Mouse (Mus musculus): ENCODE results near the gene Snrnp35. TPM values are rescaled to one million over a fixed set of nuclear protein-coding genes. Genes with fewer than 3 reads are reported as not detected.

Snrnp35 gene
- polyA plus RNA-seq, 1 experiment = 4.6 TPM

DNA sequence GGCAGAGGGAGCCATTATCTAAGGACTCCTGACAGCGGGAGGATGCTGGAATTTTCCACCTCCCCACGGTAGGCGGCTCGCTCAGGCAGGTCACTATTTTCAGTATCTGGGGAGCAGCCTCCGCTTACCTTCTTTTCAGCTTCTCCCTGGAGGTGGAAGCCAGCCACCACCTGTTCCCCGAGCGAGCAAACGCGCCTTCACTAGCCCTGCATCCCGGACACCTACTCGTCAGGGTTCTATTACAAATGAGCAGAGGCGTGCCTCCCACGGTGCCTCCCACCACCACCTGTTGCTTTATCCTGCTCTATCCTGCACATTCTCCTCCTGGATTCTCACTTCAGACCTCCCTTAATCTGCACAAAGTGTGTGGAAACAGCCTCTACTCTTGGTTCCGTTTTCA, 20.8 kb downstream of the Snrnp35 start:
- DNase-seq = no peak
- TF ChIP-seq POLR2A (IDR thresholded peaks at IDR 0.05; ENCODE audit: control insufficient read depth, extremely low read depth, insufficient read depth, low read length, poor library complexity) (no peak), CTCF (IDR thresholded peaks at IDR 0.05; ENCODE audit: borderline replicate concordance, control insufficient read depth, extremely low read depth, insufficient read depth, low read length, poor library complexity) (no peak)

DNA sequence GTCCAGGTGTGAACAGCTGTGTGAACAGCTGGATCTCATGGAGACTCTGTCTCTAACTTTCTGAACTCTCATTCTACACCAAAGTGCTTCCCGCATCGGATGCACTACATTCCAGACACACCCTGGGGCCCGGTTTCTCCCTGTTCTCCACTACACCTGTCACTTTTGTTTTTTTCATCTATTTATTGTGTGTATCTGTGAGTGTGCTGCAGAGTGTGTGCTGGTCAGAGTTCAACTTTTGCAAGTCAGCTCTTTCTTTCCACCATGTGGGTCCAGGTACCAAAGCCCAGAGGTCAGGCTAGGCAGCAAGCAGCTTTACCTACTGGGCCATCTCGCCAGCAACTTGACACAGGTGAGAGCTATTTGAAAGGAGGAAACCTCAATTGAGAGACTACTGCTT, 22.3 kb downstream of the Snrnp35 start:
- Histone ChIP-seq H3K27ac (ENCODE audit: control insufficient read depth, insufficient read depth, low read length) (no peak overlapping the region), H3K4me1 (replicated peaks; ENCODE audit: control insufficient read depth, insufficient read depth, low read length) (no peaks in the 10 kb centered on the region), H3K4me3 (ENCODE audit: control insufficient read depth, insufficient read depth, low read length) (no peak overlapping the region), H3K27me3 (ENCODE audit: control insufficient read depth, insufficient read depth, low read length) (no peaks in the 10 kb centered on the region), H3K36me3 (ENCODE audit: control insufficient read depth, insufficient read depth, low read length) (no peaks in the 10 kb centered on the region)
- DNase-seq = no peak
- TF ChIP-seq CTCF (IDR thresholded peaks at IDR 0.05; ENCODE audit: borderline replicate concordance, control insufficient read depth, extremely low read depth, insufficient read depth, low read length, poor library complexity) = no peak
- 98% methylated on average over 4 of the region's 4 CpGs for WGBS

More for the DNA sequence above, 20.8 kb downstream of the Snrnp35 start:
- H3K27ac ChIP-seq (ENCODE audit: control insufficient read depth, insufficient read depth, low read length) = no peak overlapping the region
- H3K27me3 ChIP-seq (ENCODE audit: control insufficient read depth, insufficient read depth, low read length) = no peaks in the 10 kb centered on the region
- no peaks in the 10 kb centered on the region for H3K36me3 ChIP-seq (ENCODE audit: control insufficient read depth, insufficient read depth, low read length)
- WGBS = 96% methylated on average over 14 of the region's 14 CpGs
- no peak overlapping the region for H3K4me3 ChIP-seq (ENCODE audit: control insufficient read depth, insufficient read depth, low read length)
- no peaks in the 10 kb centered on the region for H3K4me1 ChIP-seq (replicated peaks; ENCODE audit: control insufficient read depth, insufficient read depth, low read length)

DNA sequence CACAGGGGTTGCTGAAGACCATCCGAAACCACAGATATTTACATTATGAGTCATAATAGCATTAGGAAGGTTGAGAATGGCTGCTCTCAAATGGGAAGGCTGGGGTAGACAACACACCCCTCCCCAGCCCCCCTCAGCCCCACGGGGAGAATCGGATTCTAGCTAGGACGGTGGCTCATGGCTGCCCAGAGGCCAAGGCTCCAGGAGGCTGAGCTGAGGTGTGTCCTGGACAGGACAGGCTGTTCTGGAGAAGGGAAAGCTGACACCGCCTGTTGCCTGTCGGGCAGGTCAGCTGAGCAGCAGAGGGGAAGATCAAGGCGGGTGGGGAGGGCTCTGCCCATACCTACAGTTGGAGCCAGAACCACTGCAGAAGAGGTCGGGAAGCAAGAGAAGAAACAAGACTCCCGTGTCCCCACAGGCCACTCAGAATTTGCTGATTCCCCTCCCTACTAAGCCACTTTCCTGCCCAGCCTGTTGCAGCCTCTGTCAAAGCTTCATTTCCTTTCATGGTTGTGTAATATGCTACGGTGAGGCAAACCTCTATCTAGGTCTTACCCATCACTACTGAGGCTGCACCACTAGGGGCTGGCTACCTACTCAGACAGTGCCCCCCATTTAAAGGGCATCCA, 23.9 kb downstream of the Snrnp35 start:
- no peaks in the 10 kb centered on the region for H3K36me3 ChIP-seq (ENCODE audit: control insufficient read depth, insufficient read depth, low read length)
- no peak overlapping the region for H3K27ac ChIP-seq (ENCODE audit: control insufficient read depth, insufficient read depth, low read length)
- DNase-seq = no peak
- no peaks in the 10 kb centered on the region for H3K27me3 ChIP-seq (ENCODE audit: control insufficient read depth, insufficient read depth, low read length)
- no peak overlapping the region for H3K4me3 ChIP-seq (ENCODE audit: control insufficient read depth, insufficient read depth, low read length)
- 75% methylated on average over 10 of the region's 10 CpGs for WGBS
- TF ChIP-seq CTCF (IDR thresholded peaks at IDR 0.05; ENCODE audit: borderline replicate concordance, control insufficient read depth, extremely low read depth, insufficient read depth, low read length, poor library complexity) = no peak
- TF ChIP-seq POLR2A (IDR thresholded peaks at IDR 0.05; ENCODE audit: control insufficient read depth, extremely low read depth, insufficient read depth, low read length, poor library complexity) = no peak
- H3K4me1 ChIP-seq (replicated peaks; ENCODE audit: control insufficient read depth, insufficient read depth, low read length) = no peaks in the 10 kb centered on the region

DNA sequence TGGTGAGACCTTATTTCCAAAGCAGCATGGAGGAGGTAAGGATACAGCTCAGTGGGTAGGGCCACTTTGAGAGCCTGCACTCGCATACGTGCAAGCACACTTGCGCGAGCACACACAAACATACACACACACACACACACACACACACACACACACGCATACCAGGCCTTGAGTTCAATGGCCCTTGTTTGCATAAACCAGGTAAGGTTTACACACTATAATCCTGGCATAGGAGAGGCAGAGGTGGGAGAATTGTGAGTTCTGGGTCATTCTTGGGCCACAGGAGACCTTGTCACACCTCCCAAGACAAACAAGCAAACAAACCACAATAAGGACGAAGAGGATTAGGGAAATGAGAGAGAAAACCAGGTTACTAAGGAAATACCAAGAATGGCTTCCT, 26.3 kb downstream of the Snrnp35 start:
- no peak for DNase-seq
- Histone ChIP-seq H3K27ac (ENCODE audit: control insufficient read depth, insufficient read depth, low read length) (no peak overlapping the region), H3K36me3 (ENCODE audit: control insufficient read depth, insufficient read depth, low read length) (no peaks in the 10 kb centered on the region), H3K4me1 (replicated peaks; ENCODE audit: control insufficient read depth, insufficient read depth, low read length) (no peaks in the 10 kb centered on the region), H3K4me3 (ENCODE audit: control insufficient read depth, insufficient read depth, low read length) (no peak overlapping the region), H3K27me3 (ENCODE audit: control insufficient read depth, insufficient read depth, low read length) (no peaks in the 10 kb centered on the region)
- 96% methylated on average over 6 of the region's 6 CpGs for WGBS
- TF ChIP-seq POLR2A (IDR thresholded peaks at IDR 0.05; ENCODE audit: control insufficient read depth, extremely low read depth, insufficient read depth, low read length, poor library complexity) (no peak), CTCF (IDR thresholded peaks at IDR 0.05; ENCODE audit: borderline replicate concordance, control insufficient read depth, extremely low read depth, insufficient read depth, low read length, poor library complexity) (no peak)

DNA sequence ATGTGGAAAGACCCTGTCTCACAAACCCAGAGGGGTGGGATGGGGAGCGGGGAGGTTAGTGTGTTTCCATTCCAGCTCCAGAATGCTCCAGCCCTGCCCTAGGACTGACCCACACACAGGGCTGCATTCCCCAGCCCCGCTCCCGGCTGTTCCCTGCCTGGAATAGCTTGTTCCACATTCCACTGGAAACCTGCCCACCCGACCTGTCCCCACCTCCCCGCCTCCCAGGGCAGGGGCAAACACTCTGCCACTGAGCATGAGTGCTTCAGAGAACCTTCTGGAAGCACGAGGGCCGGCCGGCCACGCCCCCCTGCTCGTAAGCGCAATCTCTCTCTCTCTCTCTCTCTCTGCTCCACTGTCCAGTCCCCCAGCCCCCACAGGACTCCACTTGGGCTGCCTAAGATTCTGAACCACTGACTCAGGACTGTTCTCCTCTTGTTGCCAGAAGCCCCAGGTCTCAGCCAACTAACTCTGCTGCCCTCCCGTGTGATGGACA, 26.9 kb downstream of the Snrnp35 start:
- TF ChIP-seq CTCF (IDR thresholded peaks at IDR 0.05; ENCODE audit: borderline replicate concordance, control insufficient read depth, extremely low read depth, insufficient read depth, low read length, poor library complexity) = no peak
- no peak for TF ChIP-seq POLR2A (IDR thresholded peaks at IDR 0.05; ENCODE audit: control insufficient read depth, extremely low read depth, insufficient read depth, low read length, poor library complexity)
- WGBS = 92% methylated on average over 12 of the region's 12 CpGs
- no peak overlapping the region for H3K27ac ChIP-seq (ENCODE audit: control insufficient read depth, insufficient read depth, low read length)

DNA sequence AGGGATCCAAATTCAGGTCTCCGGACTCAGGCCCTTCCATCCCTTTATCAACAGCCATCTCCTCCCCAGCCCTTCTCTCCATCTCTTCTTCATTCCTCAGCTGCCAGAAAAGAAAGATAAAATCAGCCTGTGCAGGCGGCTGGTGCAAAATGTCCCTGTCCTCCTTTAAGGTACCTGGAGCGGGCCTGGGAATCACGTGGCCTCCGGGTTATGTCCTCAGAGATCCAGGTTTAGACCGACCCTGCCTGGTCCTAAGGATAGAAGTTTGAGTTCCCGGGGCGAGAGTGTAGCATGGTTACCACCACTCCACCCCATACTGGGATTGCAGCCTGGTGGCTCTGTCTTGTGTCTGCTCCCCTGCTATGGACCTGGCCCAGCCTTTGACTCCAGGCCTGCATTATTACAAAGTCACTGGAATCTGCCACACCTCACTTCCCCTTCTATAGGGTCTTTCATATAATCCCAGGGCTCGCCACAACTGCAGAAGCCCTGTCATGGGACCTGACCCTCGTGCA, 27.7 kb downstream of the Snrnp35 start:
- Histone ChIP-seq H3K27ac (ENCODE audit: control insufficient read depth, insufficient read depth, low read length) (no peak overlapping the region), H3K27me3 (ENCODE audit: control insufficient read depth, insufficient read depth, low read length) (no peaks in the 10 kb centered on the region), H3K4me1 (replicated peaks; ENCODE audit: control insufficient read depth, insufficient read depth, low read length) (no peaks in the 10 kb centered on the region), H3K4me3 (ENCODE audit: control insufficient read depth, insufficient read depth, low read length) (no peak overlapping the region), H3K36me3 (ENCODE audit: control insufficient read depth, insufficient read depth, low read length) (no peaks in the 10 kb centered on the region)
- 95% methylated on average over 10 of the region's 10 CpGs for WGBS
- DNase-seq = no peak
- no peak for TF ChIP-seq POLR2A (IDR thresholded peaks at IDR 0.05; ENCODE audit: control insufficient read depth, extremely low read depth, insufficient read depth, low read length, poor library complexity)

More for the DNA sequence above, 26.9 kb downstream of the Snrnp35 start:
- no peaks in the 10 kb centered on the region for H3K27me3 ChIP-seq (ENCODE audit: control insufficient read depth, insufficient read depth, low read length)
- no peaks in the 10 kb centered on the region for H3K36me3 ChIP-seq (ENCODE audit: control insufficient read depth, insufficient read depth, low read length)
- no peak for DNase-seq
- H3K4me1 ChIP-seq (replicated peaks; ENCODE audit: control insufficient read depth, insufficient read depth, low read length) = no peaks in the 10 kb centered on the region
- H3K4me3 ChIP-seq (ENCODE audit: control insufficient read depth, insufficient read depth, low read length) = no peak overlapping the region

DNA sequence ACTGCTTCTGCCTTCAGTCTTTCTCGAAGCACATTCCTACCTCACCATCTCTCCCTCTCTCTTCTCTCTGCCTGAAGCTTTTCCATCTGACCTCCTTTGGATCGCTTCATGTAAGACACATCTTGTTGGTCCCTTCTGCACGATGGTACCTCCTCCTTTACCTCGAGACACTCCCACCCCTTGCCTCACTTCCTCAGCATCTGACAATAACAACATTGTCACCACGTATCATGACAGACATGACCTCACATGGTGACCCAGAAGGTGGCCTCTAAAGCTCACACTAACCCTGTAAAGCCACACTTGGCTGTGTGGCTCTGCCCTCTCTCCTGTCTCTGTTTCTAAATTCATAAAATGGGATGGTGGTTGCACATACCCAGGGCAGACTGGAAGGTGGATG, 32.9 kb downstream of the Snrnp35 start:
- TF ChIP-seq CTCF (IDR thresholded peaks at IDR 0.05; ENCODE audit: borderline replicate concordance, control insufficient read depth, extremely low read depth, insufficient read depth, low read length, poor library complexity) (no peak), POLR2A (IDR thresholded peaks at IDR 0.05; ENCODE audit: control insufficient read depth, extremely low read depth, insufficient read depth, low read length, poor library complexity) (no peak)
- 87% methylated on average over 5 of the region's 5 CpGs for WGBS
- Histone ChIP-seq H3K4me3 (ENCODE audit: control insufficient read depth, insufficient read depth, low read length) (no peak overlapping the region), H3K36me3 (ENCODE audit: control insufficient read depth, insufficient read depth, low read length) (no peaks in the 10 kb centered on the region), H3K27ac (ENCODE audit: control insufficient read depth, insufficient read depth, low read length) (no peak overlapping the region), H3K4me1 (replicated peaks; ENCODE audit: control insufficient read depth, insufficient read depth, low read length) (no peaks in the 10 kb centered on the region), H3K27me3 (ENCODE audit: control insufficient read depth, insufficient read depth, low read length) (no peaks in the 10 kb centered on the region)
- no peak for DNase-seq

Measured in thymus, adult 2 months (tissue).